Mouse (Mus musculus) midbrain, postnatal 0 days (tissue): Measurements from ENCODE around the gene Krtdap. TPM values are rescaled to one million over a fixed set of nuclear protein-coding genes. Genes with fewer than 3 reads are reported as not detected.

Experiments used
- ATAC-seq: fragments of 200-750 bp; cut with Nextera tagmentation; 2 replicates; pipeline ENCODE4 v1.8.0; 2017; ENCODE audit warnings: moderate number of reproducible peaks, mild to moderate bottlenecking, moderate TSS enrichment, moderate library complexity; ENCODE audit not compliant: low FRiP score
- DNase-seq: peaks from one replicate; pipeline ENCODE4 v3.0.0-alpha.2; 2015; ENCODE audit warnings: low spot score
- H3K27ac ChIP-seq: fragments of 300-500 bp; sonication (generic); 2 replicates; pipeline ENCODE4 v1.5.1; 2014; ENCODE audit warnings: low read depth, mild to moderate bottlenecking, low read length, mixed read lengths
- H3K27me3 ChIP-seq: fragments of 300-500 bp; sonication (generic); 2 replicates; pipeline ENCODE4 v1.6.1; 2014; ENCODE audit warnings: low read length, control low read depth, mixed read lengths; ENCODE audit not compliant: insufficient read depth
- H3K36me3 ChIP-seq: fragments of 300-500 bp; sonication (generic); 2 replicates; pipeline ENCODE4 v1.6.1; 2014; ENCODE audit warnings: low read length, control low read depth, mixed read lengths; ENCODE audit not compliant: insufficient read depth
- H3K4me1 ChIP-seq: fragments of 300-500 bp; sonication (generic); 2 replicates; pipeline ENCODE4 v1.6.1; 2014; ENCODE audit warnings: mild to moderate bottlenecking, control low read depth, antibody characterized with exemption, low read length, mixed read lengths; ENCODE audit not compliant: insufficient read depth
- H3K4me2 ChIP-seq: fragments of 300-500 bp; sonication (generic); 2 replicates; pipeline ENCODE4 v1.6.1; 2014; ENCODE audit warnings: low read depth, mild to moderate bottlenecking, low read length, mixed read lengths; ENCODE audit not compliant: poor library complexity, severe bottlenecking
- H3K4me3 ChIP-seq: fragments of 300-500 bp; sonication (generic); 2 replicates; pipeline ENCODE4 v1.5.1; 2014; ENCODE audit warnings: low read depth, mild to moderate bottlenecking, low read length, moderate library complexity
- H3K9ac ChIP-seq: fragments of 300-500 bp; sonication (generic); replicated peaks from 2 replicates; pipeline ENCODE4 v1.6.1; 2014; ENCODE audit warnings: mild to moderate bottlenecking, low read length, moderate library complexity, mixed read lengths; ENCODE audit not compliant: poor library complexity, severe bottlenecking
- H3K9me3 ChIP-seq: fragments of 300-500 bp; sonication (generic); 2 replicates; pipeline ENCODE4 v1.6.1; 2016; ENCODE audit warnings: low read length, control low read depth
- CTCF ChIP-seq: IDR thresholded peaks from 2 replicates; pipeline ENCODE4 v1.5.1; 2016; ENCODE audit warnings: antibody characterized with exemption, mild to moderate bottlenecking
- WGBS: fragments of 180-500 bp; shearing (Covaris S2); extraction: QIAGEN DNeasy Blood & Tissue Kit; methylation state at CpG from one replicate; pipeline ENCODE4 v1.1.7; 2014; 5-methylcytosine and 5-hydroxymethylcytosine counted together
- polyA plus RNA-seq: library from polyadenylated mRNA; unstranded; fragments of >200 nt; fragmentation: Nextera tagmentation; extraction: Ambion mirVana; gene quantifications from 2 replicates; pipeline ENCODE4 v1.2.1, GENCODE M21; 2015
- total RNA-seq: library from RNA; depleted of rRNA; stranded (reverse); fragments of >200 nt; gene quantifications from 2 replicates; pipeline ENCODE4 v1.2.3, GENCODE M21; 2014

Krtdap gene
- total and polyA plus RNA-seq, 2 experiments from 2014 or later: 1.2 to 19.2 TPM

DNA sequence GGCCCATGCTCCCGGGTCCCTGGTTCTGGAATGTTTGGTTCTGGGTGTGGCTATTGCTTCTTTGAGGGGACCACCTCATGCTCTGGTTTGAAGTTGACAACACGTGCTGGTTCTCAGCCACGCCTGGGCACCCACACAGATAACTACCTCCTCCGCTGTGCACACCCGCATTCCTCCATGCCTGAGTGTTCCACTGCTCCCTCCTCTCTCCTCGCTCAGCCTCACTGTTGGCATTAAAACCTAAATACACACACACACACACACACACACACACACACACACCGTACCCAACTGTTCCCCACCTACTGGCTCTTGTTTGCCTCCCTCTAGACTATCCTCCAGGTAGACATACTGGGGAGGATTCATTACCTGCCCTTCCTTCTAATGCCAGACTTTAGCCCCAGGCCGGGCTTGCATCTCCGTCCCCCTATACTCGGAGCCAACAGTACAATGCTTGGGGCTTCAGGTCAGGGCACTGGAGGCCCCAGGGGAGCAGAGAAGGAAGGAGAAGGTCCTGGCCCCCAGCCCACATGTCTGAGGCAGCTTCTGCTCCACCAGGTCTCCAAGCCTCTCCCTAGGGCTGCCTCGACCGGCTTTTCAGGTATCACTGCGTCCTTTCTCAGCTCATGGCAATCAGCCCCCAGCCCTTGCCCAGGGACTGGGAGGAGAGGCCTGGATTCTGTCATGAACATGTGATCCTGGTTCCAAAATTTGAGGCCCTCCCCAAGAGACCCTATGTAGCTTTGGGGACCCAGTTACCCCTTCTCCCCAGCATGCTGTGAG, 37.7 kb upstream of the Krtdap start:
- Histone ChIP-seq H3K27ac (no peak overlapping the region), H3K36me3 (peaks cover 5% of the 10 kb centered on the region), H3K4me3 (no peak overlapping the region), H3K9ac (no peak overlapping the region), H3K4me2 (no peak overlapping the region), H3K27me3 (no peaks in the 10 kb centered on the region), H3K4me1 (no peaks in the 10 kb centered on the region), H3K9me3 (0 out of 2 replicates have a peak, but pooled peaks cover 5% of the 10 kb centered on the region)
- no peak for TF ChIP-seq CTCF
- ATAC-seq (no peak), DNase-seq (no peak)
- WGBS: 86% methylated on average over 13 of the region's 13 CpGs

GRCm38 (mm10) chr7:30751086-30751669, 36.5 kb upstream of the Krtdap start, which contains the start of gene Sbsn:
Sbsn (plus strand) TSS chr7:30751471.
- H3K4me1 ChIP-seq: no peaks in the 10 kb centered on the region
- TF ChIP-seq CTCF: no peak
- H3K4me3 ChIP-seq: no peak within 1 kb of the TSS
- H3K4me2 ChIP-seq: no peak within 1 kb of the TSS
- H3K9me3 ChIP-seq: 0 out of 2 replicates have a peak, but pooled peaks cover 7% of the 10 kb centered on the region
- WGBS: 75% methylated on average over 5 of the region's 5 CpGs
- no peak within 1 kb of the TSS for H3K27ac ChIP-seq
- peaks cover 11% of the 10 kb centered on the region for H3K36me3 ChIP-seq
- no peak within 1 kb of the TSS for H3K9ac ChIP-seq
- DNase-seq: no peak
- no peak for ATAC-seq
- H3K27me3 ChIP-seq: no peaks in the 10 kb centered on the region

DNA sequence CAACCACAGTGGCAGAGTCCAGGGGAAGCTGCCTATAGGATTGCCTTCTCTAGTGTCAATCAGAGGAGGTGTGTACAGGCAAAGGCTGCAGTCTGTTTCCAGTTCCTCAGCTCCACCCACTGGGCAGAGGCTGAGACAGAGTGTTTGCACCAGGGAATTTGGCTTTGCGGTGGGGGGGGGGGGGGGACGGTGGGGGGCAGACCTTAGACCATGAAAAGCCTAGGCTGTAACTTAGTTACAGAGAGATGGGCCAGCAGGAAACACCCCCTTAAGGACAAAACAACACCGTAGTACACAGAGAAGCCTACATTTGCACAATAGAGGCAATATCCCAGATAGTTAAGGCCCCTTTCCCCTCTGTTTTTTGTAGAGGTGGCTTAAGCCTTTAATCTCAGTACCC, 30.7 kb upstream of the Krtdap start:
- no peak for DNase-seq
- Histone ChIP-seq H3K4me1 (no peaks in the 10 kb centered on the region), H3K36me3 (peaks cover 11% of the 10 kb centered on the region), H3K27me3 (no peaks in the 10 kb centered on the region), H3K4me3 (no peak overlapping the region), H3K9ac (no peak overlapping the region), H3K9me3 (0 out of 2 replicates have a peak, but pooled peaks cover 7% of the 10 kb centered on the region), H3K27ac (no peak overlapping the region), H3K4me2 (no peak overlapping the region)
- no peak for ATAC-seq
- no peak for TF ChIP-seq CTCF
- 66% methylated on average over 3 of the region's 3 CpGs for WGBS

- TF ChIP-seq CTCF: peak; percentile 64
- Histone ChIP-seq H3K27me3 (no peaks in the 10 kb centered on the region), H3K4me1 (no peaks in the 10 kb centered on the region), H3K9me3 (0 out of 2 replicates have a peak, but pooled peaks cover 7% of the 10 kb centered on the region), H3K36me3 (peaks cover 11% of the 10 kb centered on the region), H3K4me3 (no peak overlapping the region), H3K4me2 (no peak overlapping the region), H3K27ac (no peak overlapping the region), H3K9ac (no peak overlapping the region)
- 48% methylated on average over 4 of the region's 4 CpGs for WGBS
- DNase-seq: peak; percentile 38
- ATAC-seq: no peak
Measured at GRCm38 (mm10) chr7:30758853-30759252, 28.8 kb upstream of the Krtdap start.

GRCm38 (mm10) chr7:30761769-30762352, 25.8 kb upstream of the Krtdap start:
- DNase-seq (no peak), ATAC-seq (no peak)
- TF ChIP-seq CTCF: no peak
- Histone ChIP-seq H3K4me2 (no peak overlapping the region), H3K27me3 (no peaks in the 10 kb centered on the region), H3K9me3 (no peaks in the 10 kb centered on the region), H3K4me3 (no peak overlapping the region), H3K36me3 (no peaks in the 10 kb centered on the region), H3K27ac (no peak overlapping the region), H3K4me1 (no peaks in the 10 kb centered on the region), H3K9ac (no peak overlapping the region)
- 78% methylated on average over 4 of the region's 4 CpGs for WGBS

DNA sequence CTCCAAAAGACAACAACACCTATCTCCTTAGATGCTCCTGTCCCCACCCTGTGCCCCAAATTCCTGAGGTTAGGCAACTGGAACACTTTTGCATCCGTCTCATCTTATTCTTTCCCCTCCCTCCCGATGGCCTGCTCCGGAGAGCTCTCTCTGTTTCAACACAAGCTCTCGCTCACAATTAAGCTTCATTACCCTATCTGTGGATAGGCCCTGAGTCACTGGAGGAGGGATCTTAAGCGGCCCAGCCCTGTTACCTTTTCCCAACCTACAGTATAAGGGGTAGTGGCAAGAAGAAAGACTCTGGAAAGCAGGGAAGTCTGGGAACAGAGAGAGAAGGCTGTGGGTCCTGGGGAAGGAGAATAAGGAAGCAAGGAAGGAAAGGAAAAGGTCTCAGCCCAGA, 24.2 kb upstream of the Krtdap start, which contains the start of gene Dmkn:
Gene Dmkn, plus strand, starts transcription at position 301 of the 400 bp plus-strand sequence.
- ATAC-seq (no peak), DNase-seq (no peak)
- Histone ChIP-seq H3K4me2 (no peak within 1 kb of the TSS), H3K9me3 (no peaks in the 10 kb centered on the region), H3K4me1 (no peaks in the 10 kb centered on the region), H3K27me3 (no peaks in the 10 kb centered on the region), H3K36me3 (no peaks in the 10 kb centered on the region), H3K4me3 (no peak within 1 kb of the TSS), H3K9ac (no peak within 1 kb of the TSS), H3K27ac (no peak within 1 kb of the TSS)
- WGBS: 38% methylated on average over 5 of the region's 5 CpGs
- no peak for TF ChIP-seq CTCF
